Mouse (Mus musculus) hindbrain, embryonic 11.5 days (tissue): Measurements from ENCODE around the gene Plekha4. TPM values are rescaled to one million over a fixed set of nuclear protein-coding genes. Genes with fewer than 3 reads are reported as not detected.
"Not testable (repeated sequence)": the region's sequence is repeated elsewhere in the genome, so short reads cannot be mapped to it uniquely, and the experiment has no call there.

Experiments
- ATAC-seq: fragments of 200-750 bp; cut with Nextera tagmentation; 2 replicates; pipeline ENCODE4 v1.8.0; 2017; ENCODE audit warnings: mild to moderate bottlenecking, moderate TSS enrichment, moderate library complexity; ENCODE audit not compliant: low FRiP score
- DNase-seq: peaks from one replicate; pipeline ENCODE4 v3.0.0-alpha.2; 2015; ENCODE audit warnings: low spot score
- H3K27ac ChIP-seq: fragments of 300-500 bp; sonication (generic); 2 replicates; pipeline ENCODE4 v1.5.1; 2014; ENCODE audit warnings: mild to moderate bottlenecking, low read depth, low read length
- H3K27me3 ChIP-seq: fragments of 300-500 bp; sonication (generic); 2 replicates; pipeline ENCODE4 v1.6.1; 2014; ENCODE audit warnings: mild to moderate bottlenecking, low read length, moderate library complexity, mixed read lengths; ENCODE audit not compliant: control insufficient read depth, insufficient read depth
- H3K36me3 ChIP-seq: fragments of 300-500 bp; sonication (generic); 2 replicates; pipeline ENCODE4 v1.6.1; 2014; ENCODE audit warnings: mild to moderate bottlenecking, low read length, moderate library complexity, mixed read lengths; ENCODE audit not compliant: control insufficient read depth, insufficient read depth
- H3K4me1 ChIP-seq: fragments of 300-500 bp; sonication (generic); replicated peaks from 2 replicates; pipeline ENCODE4 v1.6.1; 2014; ENCODE audit warnings: low read length, mixed read lengths; ENCODE audit not compliant: control insufficient read depth, insufficient read depth
- H3K4me2 ChIP-seq: fragments of 300-500 bp; sonication (generic); replicated peaks from 2 replicates; pipeline ENCODE4 v1.6.1; 2014; ENCODE audit warnings: mild to moderate bottlenecking, low read depth, low read length
- H3K4me3 ChIP-seq: fragments of 300-500 bp; sonication (generic); 2 replicates; pipeline ENCODE4 v1.5.1; 2014; ENCODE audit warnings: low read depth, low read length
- H3K9ac ChIP-seq: fragments of 300-500 bp; sonication (generic); 2 replicates; pipeline ENCODE4 v1.6.1; 2014; ENCODE audit warnings: low read depth, low read length
- H3K9me3 ChIP-seq: fragments of 300-500 bp; sonication (generic); 2 replicates; pipeline ENCODE4 v1.6.1; 2016; ENCODE audit warnings: low read length; ENCODE audit not compliant: control insufficient read depth
- WGBS: fragments of 180-500 bp; shearing (Covaris S2); extraction: QIAGEN DNeasy Blood & Tissue Kit; methylation state at CpG from one replicate; pipeline ENCODE4 v1.1.7; 2014; 5-methylcytosine and 5-hydroxymethylcytosine counted together
- polyA plus RNA-seq: library from polyadenylated mRNA; unstranded; fragments of >200 nt; fragmentation: Nextera tagmentation; extraction: Ambion mirVana; gene quantifications from 2 replicates; pipeline ENCODE4 v1.2.1, GENCODE M21; 2014

Plekha4 gene
- polyA plus RNA-seq, 1 experiment from 2014 or later: 2.3 TPM

DNA sequence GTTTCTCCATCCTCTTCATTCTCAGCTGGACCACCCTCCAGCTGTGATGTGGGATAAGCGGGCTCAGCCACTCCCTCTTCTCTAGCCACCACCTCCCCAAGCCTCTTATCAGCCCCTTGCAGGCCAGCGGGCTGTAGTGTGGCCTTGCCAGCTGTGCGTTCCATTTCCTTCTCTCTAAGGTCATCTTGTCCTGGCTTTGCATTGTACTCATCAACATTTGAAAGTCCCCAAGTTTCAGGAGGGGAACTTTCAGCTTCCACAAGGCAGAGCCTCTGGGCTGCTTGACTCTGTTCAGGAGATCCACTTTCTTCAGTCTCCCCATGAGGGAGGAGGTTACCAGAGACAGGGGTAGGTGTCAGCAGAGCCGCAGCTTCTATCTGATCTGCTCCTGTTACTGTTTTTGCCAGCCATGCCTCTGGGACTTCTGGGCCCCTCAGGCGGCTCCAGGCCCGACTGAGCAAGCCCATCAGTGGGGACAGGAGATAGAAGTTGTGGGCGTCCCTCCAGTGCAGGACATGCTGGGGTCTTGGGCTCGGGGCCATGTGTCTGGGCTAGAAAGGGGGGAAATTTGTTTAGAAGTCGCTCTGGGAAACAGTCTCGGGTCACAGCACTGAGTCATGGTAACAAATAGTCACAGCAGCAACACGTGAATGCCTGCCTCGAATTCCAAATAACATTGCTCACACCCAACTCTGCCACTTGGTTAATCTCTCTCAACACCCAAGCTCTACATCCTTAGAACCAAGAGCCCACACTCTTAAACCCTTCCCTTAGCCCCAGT is 1.1 kb upstream of the Plekha4 start:
- Histone ChIP-seq H3K27ac (peak overlapping the region; percentile 39; the same call in 1 of the 2 replicates), H3K4me3 (peak overlapping the region; percentile 74), H3K36me3 (no peaks in the 10 kb centered on the region), H3K27me3 (no peaks in the 10 kb centered on the region), H3K9me3 (no peaks in the 10 kb centered on the region), H3K9ac (peak overlapping the region; percentile 79), H3K4me1 (no peaks in the 10 kb centered on the region; the same call in 1 of the 2 replicates), H3K4me2 (peak overlapping the region; percentile 85)
- ATAC-seq: no peak
- peak; percentile 26 for DNase-seq
- 31% methylated on average over 12 of the region's 12 CpGs for WGBS

DNA sequence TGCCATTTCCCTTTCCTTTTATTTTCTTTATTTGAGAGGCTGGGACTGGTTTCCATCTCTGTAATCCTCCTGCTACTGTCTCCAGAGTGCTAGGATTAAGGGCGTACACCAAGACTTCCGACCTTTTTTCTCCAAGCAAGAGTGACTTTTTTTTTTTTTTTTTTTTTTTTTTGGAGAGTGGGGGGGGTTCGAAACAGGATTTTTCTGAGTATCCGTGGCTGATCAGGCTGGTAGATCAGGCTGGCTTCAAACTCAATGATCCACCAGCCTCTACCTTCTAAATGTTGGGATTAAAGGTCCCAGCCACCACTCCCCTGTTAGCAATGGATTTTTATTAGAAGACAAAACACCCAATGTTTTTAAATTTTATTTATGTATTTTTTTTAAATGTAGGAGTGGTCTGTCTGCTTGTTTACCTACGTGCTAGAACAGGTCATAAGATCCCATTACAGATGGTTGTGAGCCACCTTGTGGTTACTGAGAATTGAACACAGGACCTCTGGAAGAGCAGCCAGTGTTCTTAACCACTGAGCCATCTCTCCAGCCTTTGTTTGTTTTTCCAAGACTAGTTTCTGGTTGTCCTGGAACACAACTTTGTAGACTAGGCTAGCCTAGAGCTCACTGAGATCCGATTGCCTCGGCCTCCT is 467 bp downstream of the Plekha4 start:
- H3K4me3 ChIP-seq: peak overlapping the region; percentile 74
- H3K9me3 ChIP-seq: no peaks in the 10 kb centered on the region
- peak overlapping the region; percentile 85 for H3K4me2 ChIP-seq
- no peaks in the 10 kb centered on the region for H3K27me3 ChIP-seq
- H3K9ac ChIP-seq: peak overlapping the region; percentile 79; the same call in 1 of the 2 replicates
- H3K36me3 ChIP-seq: no peaks in the 10 kb centered on the region
- WGBS: 25% methylated on average over 7 of the region's 7 CpGs
- DNase-seq: no peak
- H3K4me1 ChIP-seq: no peaks in the 10 kb centered on the region; the same call in 1 of the 2 replicates
- no peak; the same call in 1 of the 2 replicates for ATAC-seq
- peak overlapping the region; percentile 36; the same call in 1 of the 2 replicates for H3K27ac ChIP-seq

- not testable (repeated sequence) for H3K27ac ChIP-seq, H3K9ac ChIP-seq, H3K4me1 ChIP-seq, H3K9me3 ChIP-seq, H3K27me3 ChIP-seq, H3K4me3 ChIP-seq, DNase-seq, ATAC-seq, H3K4me2 ChIP-seq, H3K36me3 ChIP-seq
- WGBS: 86% methylated on average over 6 of the region's 6 CpGs
Measured at GRCm38 (mm10) chr7:45527169-45527568, 1.0 kb downstream of the Plekha4 start.

- H3K4me1 ChIP-seq: no peaks in the 10 kb centered on the region; the same call in 1 of the 2 replicates
- ATAC-seq (no peak), DNase-seq (no peak)
- no peak overlapping the region for H3K27ac ChIP-seq
- no peaks in the 10 kb centered on the region for H3K36me3 ChIP-seq
- H3K4me2 ChIP-seq: no peak overlapping the region
- WGBS: 29% methylated on average over 6 of the region's 6 CpGs
- H3K27me3 ChIP-seq: no peaks in the 10 kb centered on the region
- H3K4me3 ChIP-seq: no peak overlapping the region
- H3K9me3 ChIP-seq: no peaks in the 10 kb centered on the region
- H3K9ac ChIP-seq: no peak overlapping the region
Measured at GRCm38 (mm10) chr7:45529461-45529860, 3.3 kb downstream of the Plekha4 start.

DNA sequence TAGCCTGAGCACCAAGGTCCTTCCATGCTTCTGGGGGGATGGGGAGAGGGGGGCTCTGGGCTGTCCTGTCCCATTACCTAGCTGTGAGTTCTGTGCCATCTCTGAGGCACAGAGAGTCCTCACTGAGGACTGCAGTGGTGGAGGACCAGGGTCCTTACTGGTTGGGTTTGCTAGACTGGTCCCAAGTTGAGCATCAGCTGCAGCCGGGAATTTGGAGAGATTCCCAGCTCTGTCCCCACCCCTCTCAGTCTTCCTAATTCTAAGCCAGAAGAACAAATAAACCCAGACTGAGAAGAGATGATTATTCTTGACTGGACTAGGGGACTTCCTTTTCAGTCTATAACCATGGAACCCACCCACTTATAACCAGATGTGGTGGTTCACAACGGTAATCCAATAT is 4.5 kb downstream of the Plekha4 start:
- no peak overlapping the region for H3K4me3 ChIP-seq
- no peaks in the 10 kb centered on the region for H3K36me3 ChIP-seq
- DNase-seq (no peak), ATAC-seq (no peak)
- H3K27me3 ChIP-seq: no peaks in the 10 kb centered on the region
- H3K9me3 ChIP-seq: no peaks in the 10 kb centered on the region
- no peak overlapping the region for H3K4me2 ChIP-seq
- H3K4me1 ChIP-seq: no peaks in the 10 kb centered on the region
- H3K9ac ChIP-seq: no peak overlapping the region
- WGBS: 79% methylated on average over 2 of the region's 2 CpGs
- no peak overlapping the region for H3K27ac ChIP-seq

- H3K27ac ChIP-seq: no peak overlapping the region
- 90% methylated on average over 1 of the region's 1 CpGs for WGBS
- DNase-seq: no peak
- no peaks in the 10 kb centered on the region for H3K9me3 ChIP-seq
- H3K4me3 ChIP-seq: no peak overlapping the region
- no peak overlapping the region for H3K9ac ChIP-seq
- H3K4me2 ChIP-seq: no peak overlapping the region
- H3K4me1 ChIP-seq: 0 out of 2 replicates have a peak, but pooled peaks cover 4% of the 10 kb centered on the region
- no peak for ATAC-seq
- no peaks in the 10 kb centered on the region for H3K27me3 ChIP-seq
- H3K36me3 ChIP-seq: no peaks in the 10 kb centered on the region
Measured at GRCm38 (mm10) chr7:45535676-45536075, 9.5 kb downstream of the Plekha4 start.

DNA sequence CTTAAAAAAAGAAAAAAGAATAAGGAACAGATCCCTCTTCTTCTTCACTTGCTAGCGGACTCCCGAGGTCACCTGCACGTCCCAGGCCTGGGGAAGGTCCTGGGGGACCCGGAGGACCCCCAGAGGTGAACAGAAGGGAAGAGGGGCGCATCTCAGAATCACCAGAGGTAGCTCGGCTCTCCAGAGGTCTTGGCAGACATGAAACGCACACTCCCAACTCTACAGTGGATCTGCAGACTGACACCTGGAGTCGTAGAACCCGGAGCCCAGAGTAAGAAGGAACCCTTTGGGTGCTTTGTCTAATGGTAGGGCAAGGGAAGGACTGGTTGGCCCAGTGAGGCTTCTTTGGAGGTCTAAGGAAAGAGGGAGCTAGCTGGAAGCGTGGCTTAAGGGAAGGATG is 11.5 kb downstream of the Plekha4 start:
- no peak for DNase-seq
- Histone ChIP-seq H3K4me3 (peak overlapping the region; percentile 48), H3K27ac (no peak overlapping the region), H3K4me2 (peak overlapping the region; percentile 73), H3K9me3 (no peaks in the 10 kb centered on the region), H3K4me1 (0 out of 2 replicates have a peak, but pooled peaks cover 4% of the 10 kb centered on the region), H3K27me3 (no peaks in the 10 kb centered on the region), H3K9ac (no peak overlapping the region), H3K36me3 (no peaks in the 10 kb centered on the region)
- 81% methylated on average over 10 of the region's 10 CpGs for WGBS
- no peak for ATAC-seq

DNA sequence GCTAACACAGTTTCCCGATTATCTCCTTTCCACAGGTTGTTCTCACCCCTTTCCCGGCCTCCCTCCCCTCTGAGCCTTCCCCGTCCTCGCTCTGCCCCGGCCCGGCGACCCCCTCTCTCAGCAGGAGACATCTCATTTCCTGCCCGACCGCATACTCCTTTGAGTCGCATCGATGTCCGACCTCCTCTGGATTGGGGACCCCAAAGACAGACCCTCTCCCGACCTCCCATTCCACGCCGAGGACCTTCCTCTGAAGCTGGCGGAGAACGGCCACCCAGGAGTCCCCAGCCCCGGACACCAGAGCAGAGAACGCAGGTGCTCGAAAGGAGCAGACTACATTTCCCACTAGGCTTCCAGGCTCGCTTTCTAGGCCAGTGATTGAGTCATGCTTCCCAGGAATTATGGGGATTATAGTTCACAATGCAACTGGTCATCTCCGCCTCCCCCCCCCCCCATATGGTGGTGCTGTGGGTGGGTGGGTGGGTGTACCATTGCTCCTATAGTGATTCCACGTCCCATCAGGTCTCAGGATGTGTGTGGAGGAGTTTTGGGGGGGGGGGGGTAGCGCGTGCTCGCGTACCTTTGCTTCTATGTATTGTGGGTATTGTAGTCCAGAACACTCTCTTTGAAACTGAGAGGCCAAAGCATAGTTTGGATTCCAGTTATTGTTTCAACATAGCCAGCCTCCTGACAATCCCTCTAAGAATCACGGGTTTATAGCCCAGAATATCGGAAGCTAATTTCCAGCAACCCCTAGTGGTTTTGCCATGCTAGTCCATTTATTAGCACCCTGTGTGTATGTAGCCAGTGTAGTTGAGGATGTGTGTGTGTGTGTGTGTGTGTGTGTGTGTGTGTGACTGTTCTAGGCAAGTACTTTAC is 12.3 kb downstream of the Plekha4 start:
- H3K4me2 ChIP-seq: peak overlapping the region; percentile 73
- WGBS: 3% methylated on average over 25 of the region's 29 CpGs
- ATAC-seq: peak; percentile 82
- H3K36me3 ChIP-seq: no peaks in the 10 kb centered on the region
- H3K9me3 ChIP-seq: no peaks in the 10 kb centered on the region
- H3K4me3 ChIP-seq: peak overlapping the region; percentile 48
- DNase-seq: peak; percentile 64
- no peak overlapping the region for H3K27ac ChIP-seq
- H3K27me3 ChIP-seq: no peaks in the 10 kb centered on the region
- 0 out of 2 replicates have a peak, but pooled peaks cover 4% of the 10 kb centered on the region for H3K4me1 ChIP-seq
- peak overlapping the region; percentile 63 for H3K9ac ChIP-seq
